Mouse (Mus musculus) forebrain, embryonic 16.5 days (tissue): ENCODE measurements around the gene Pole4. TPM values are rescaled to one million over a fixed set of nuclear protein-coding genes. Genes with fewer than 3 reads are reported as not detected.

Experiments used
- ATAC-seq: fragments of 200-750 bp; cut with Nextera tagmentation; 2 replicates; pipeline ENCODE4 v1.8.0; 2017; ENCODE audit warnings: mild to moderate bottlenecking, moderate library complexity
- H3K27ac ChIP-seq: fragments of 300-500 bp; sonication (generic); 2 replicates; pipeline ENCODE4 v1.5.1; 2014; ENCODE audit warnings: low read length, control low read depth
- H3K27me3 ChIP-seq: fragments of 300-500 bp; sonication (generic); replicated peaks from 2 replicates; pipeline ENCODE4 v1.6.1; 2014; ENCODE audit warnings: low read length; ENCODE audit not compliant: control insufficient read depth, insufficient read depth
- H3K36me3 ChIP-seq: fragments of 300-500 bp; sonication (generic); 2 replicates; pipeline ENCODE4 v1.6.1; 2014; ENCODE audit not compliant: control insufficient read depth, insufficient read depth
- H3K4me1 ChIP-seq: fragments of 300-500 bp; sonication (generic); replicated peaks from 2 replicates; pipeline ENCODE4 v1.6.1; 2014; ENCODE audit warnings: low read length; ENCODE audit not compliant: control insufficient read depth, insufficient read depth
- H3K4me2 ChIP-seq: fragments of 300-500 bp; sonication (generic); 2 replicates; pipeline ENCODE4 v1.6.1; 2014; ENCODE audit warnings: mild to moderate bottlenecking, low read length, control low read depth
- H3K4me3 ChIP-seq: fragments of 300-500 bp; sonication (generic); replicated peaks from 2 replicates; pipeline ENCODE4 v1.5.1; 2014; ENCODE audit warnings: mild to moderate bottlenecking, low read length, control low read depth
- H3K9ac ChIP-seq: fragments of 300-500 bp; sonication (generic); replicated peaks from 2 replicates; pipeline ENCODE4 v1.6.1; 2014; ENCODE audit warnings: low read depth, low read length, control low read depth
- H3K9me3 ChIP-seq: fragments of 300-500 bp; sonication (generic); 2 replicates; pipeline ENCODE4 v1.6.1; 2016; ENCODE audit warnings: low read length; ENCODE audit not compliant: control insufficient read depth
- WGBS: fragments of 180-500 bp; shearing (Covaris S2); extraction: QIAGEN DNeasy Blood & Tissue Kit; methylation state at CpG from one replicate; pipeline ENCODE4 v1.1.7; 2014; 5-methylcytosine and 5-hydroxymethylcytosine counted together
- polyA plus RNA-seq: library from polyadenylated mRNA; unstranded; fragments of >200 nt; fragmentation: Nextera tagmentation; extraction: Ambion mirVana; gene quantifications from 2 replicates; pipeline ENCODE4 v1.2.1, GENCODE M21; 2015

Gene Pole4
- polyA plus RNA-seq, 1 experiment from 2014 or later, result 107 TPM

DNA sequence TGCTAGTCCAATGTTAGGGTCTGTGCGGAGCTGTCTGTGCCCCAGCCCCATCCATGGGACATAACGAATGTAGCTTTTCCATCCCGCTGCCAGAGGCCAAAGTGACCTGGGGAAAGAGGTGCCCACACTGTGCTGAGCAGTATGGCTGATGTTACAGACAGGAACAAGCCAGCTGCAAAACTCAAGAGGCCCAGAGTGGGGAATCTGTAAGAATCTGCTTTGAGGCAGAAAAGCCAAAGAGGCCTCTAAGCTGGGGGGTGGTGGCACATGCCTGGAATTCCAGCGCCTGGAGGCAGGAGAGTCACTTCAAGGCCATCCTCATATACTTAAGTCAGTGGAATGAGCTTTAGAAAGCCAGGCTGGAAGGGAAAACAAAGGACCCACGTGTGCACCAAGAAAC lies 18.2 kb upstream of the Pole4 start:
- Histone ChIP-seq H3K36me3 (no peaks in the 10 kb centered on the region), H3K27me3 (no peaks in the 10 kb centered on the region), H3K4me1 (0 out of 2 replicates have a peak, but pooled peaks cover 5% of the 10 kb centered on the region), H3K27ac (no peak overlapping the region; the same call in 1 of the 2 replicates), H3K4me3 (no peak overlapping the region), H3K9ac (no peak overlapping the region), H3K9me3 (no peaks in the 10 kb centered on the region), H3K4me2 (no peak overlapping the region)
- 0 out of 2 replicates have a peak, but pooled peaks have one; percentile 10 for ATAC-seq
- WGBS, result 35% methylated on average over 5 of the region's 5 CpGs

DNA sequence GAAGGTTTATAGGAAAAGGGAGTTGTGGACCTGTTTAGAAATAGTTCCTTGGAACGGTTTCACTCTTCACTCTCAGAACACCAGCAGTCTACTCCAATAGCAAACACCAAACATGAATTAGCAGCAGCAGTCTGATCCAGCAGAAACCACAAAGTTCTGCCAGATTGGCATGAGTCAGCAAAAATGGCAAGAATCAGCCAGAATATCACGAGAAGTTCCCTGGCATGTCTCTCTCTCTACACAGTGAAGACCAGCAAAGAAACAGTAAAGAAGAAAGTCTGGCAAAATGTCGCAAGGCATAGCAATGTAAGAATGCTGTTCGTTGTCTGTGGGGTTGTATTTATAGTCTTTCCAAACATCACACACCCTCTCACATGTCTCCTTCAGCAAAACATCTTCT lies 11.0 kb upstream of the Pole4 start:
- Histone ChIP-seq H3K36me3 (no peaks in the 10 kb centered on the region), H3K4me2 (no peak overlapping the region), H3K27ac (no peak overlapping the region), H3K4me3 (no peak overlapping the region), H3K4me1 (no peaks in the 10 kb centered on the region), H3K27me3 (no peaks in the 10 kb centered on the region), H3K9me3 (no peaks in the 10 kb centered on the region), H3K9ac (no peak overlapping the region)
- no peak for ATAC-seq
- WGBS, result 84% methylated on average over 4 of the region's 4 CpGs

DNA sequence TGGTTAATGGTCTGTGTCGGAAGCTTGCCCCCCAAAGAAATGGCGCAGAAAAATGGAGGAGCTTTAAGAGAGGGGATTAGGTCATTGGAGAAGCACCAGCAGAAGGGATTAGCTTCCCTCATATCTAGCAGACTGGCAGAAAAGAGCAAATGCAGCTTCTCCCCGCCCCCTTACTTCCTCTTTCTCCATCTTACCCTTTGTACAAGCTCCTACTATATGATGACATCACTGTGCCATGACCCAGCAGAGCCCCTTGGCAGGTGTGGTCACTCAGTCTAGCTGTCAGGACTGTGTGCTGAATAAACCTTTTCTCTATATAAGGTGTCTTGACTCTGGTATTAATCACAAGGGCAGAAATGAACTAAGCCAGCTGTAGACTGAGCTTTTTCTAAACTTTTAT lies 10.5 kb upstream of the Pole4 start:
- Histone ChIP-seq H3K27ac (no peak overlapping the region), H3K9ac (no peak overlapping the region), H3K4me1 (no peaks in the 10 kb centered on the region), H3K4me3 (no peak overlapping the region), H3K27me3 (no peaks in the 10 kb centered on the region), H3K36me3 (no peaks in the 10 kb centered on the region), H3K9me3 (no peaks in the 10 kb centered on the region), H3K4me2 (no peak overlapping the region)
- ATAC-seq, result no peak
- 74% methylated on average over 3 of the region's 3 CpGs for WGBS

DNA sequence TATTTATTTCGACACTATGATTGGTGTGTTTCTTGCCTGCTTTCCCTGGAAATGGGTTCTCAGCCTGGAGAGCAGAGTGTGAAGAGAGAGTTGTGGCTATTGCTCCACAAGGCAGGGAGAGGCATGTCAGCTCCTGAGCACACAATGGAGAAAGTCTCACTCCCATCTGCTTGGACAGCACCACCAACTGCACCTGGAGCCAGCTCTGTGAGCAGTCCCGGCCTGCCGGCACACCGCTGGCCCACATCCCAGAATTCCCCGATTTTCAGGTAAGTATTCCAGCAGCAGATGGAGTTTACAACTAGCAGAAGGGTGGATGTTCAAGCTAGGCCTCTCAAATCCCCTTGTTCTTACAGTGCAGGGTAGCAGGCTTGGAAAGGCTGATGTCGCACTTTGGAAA lies 10.1 kb upstream of the Pole4 start:
- Histone ChIP-seq H3K4me1 (no peaks in the 10 kb centered on the region), H3K27me3 (no peaks in the 10 kb centered on the region), H3K4me2 (no peak overlapping the region), H3K9me3 (no peaks in the 10 kb centered on the region), H3K36me3 (no peaks in the 10 kb centered on the region), H3K4me3 (no peak overlapping the region), H3K9ac (no peak overlapping the region), H3K27ac (no peak overlapping the region)
- no peak for ATAC-seq
- WGBS, result 74% methylated on average over 6 of the region's 6 CpGs

DNA sequence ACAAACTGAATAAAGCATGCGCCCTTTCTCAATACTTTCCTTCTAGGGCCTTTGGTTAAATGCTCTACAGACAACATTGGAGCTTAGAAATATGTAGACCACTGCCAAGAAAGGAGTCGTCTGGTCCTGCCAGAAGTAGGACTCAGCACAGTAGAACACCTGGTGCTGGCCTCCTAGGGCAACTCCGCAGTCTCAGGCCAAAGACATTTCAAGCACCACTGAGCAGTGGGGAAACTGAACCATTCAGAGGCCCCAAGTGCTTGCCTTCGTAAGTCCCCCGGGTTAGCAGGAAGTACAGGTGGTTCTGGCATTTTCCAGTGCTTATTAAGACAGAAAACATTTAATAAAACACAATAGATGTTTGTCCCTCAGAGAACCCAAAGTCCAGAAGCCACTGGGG lies 9.7 kb upstream of the Pole4 start:
- ATAC-seq, result no peak
- 91% methylated on average over 5 of the region's 5 CpGs for WGBS
- H3K27ac ChIP-seq, result no peak overlapping the region

DNA sequence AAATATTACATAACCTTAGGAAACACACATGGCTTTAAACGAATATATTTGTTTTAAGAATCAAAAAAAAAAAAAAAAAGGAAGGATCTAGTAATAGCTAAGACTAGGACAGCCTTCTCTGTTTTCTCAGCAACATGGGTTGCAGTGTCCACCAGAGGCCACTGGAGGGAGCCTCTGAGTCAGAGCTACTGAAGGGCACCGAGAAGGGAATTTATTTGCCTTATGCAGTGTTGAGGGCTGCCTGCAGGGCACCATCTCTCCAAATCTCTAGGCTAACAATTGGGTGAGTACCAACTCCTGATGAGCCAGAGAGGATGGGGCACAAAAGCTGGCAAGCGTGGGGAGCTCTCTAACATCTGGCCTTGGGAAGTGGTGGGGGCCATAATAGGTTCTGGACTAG lies 9.1 kb upstream of the Pole4 start:
- no peak overlapping the region for H3K9ac ChIP-seq
- no peak overlapping the region for H3K4me2 ChIP-seq
- H3K4me3 ChIP-seq, result no peak overlapping the region
- no peaks in the 10 kb centered on the region for H3K27me3 ChIP-seq
- 11% methylated on average over 3 of the region's 3 CpGs for WGBS
- no peaks in the 10 kb centered on the region for H3K36me3 ChIP-seq
- H3K4me1 ChIP-seq, result no peaks in the 10 kb centered on the region
- peak; percentile 67 for ATAC-seq
- H3K9me3 ChIP-seq, result no peaks in the 10 kb centered on the region
- no peak overlapping the region for H3K27ac ChIP-seq

More for the DNA sequence above, 9.7 kb upstream of the Pole4 start:
- no peaks in the 10 kb centered on the region for H3K9me3 ChIP-seq
- H3K9ac ChIP-seq, result no peak overlapping the region
- H3K4me2 ChIP-seq, result no peak overlapping the region
- H3K27me3 ChIP-seq, result no peaks in the 10 kb centered on the region
- H3K36me3 ChIP-seq, result no peaks in the 10 kb centered on the region
- no peak overlapping the region for H3K4me3 ChIP-seq
- H3K4me1 ChIP-seq, result no peaks in the 10 kb centered on the region

DNA sequence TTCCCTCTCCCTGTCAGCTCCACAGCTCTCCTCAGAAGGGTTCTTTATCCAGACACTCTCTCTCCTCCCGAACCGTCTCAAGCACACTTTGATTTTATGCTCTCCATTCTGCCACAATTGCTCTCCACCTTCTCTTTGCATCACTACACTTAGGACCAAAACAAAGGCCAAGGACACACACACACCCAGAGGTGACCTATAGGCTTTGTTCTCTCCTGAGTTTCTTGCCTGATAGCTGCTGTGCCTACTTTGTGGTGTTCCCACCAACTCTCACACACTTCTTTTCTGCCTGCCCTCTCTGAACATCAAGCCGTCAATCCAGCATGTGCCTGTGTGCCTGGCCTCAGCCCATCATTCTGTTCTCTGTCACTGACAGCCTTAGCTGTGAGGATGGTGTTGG lies 2.6 kb upstream of the Pole4 start:
- Histone ChIP-seq H3K9ac (no peak overlapping the region), H3K4me2 (no peak overlapping the region), H3K9me3 (no peaks in the 10 kb centered on the region), H3K27me3 (no peaks in the 10 kb centered on the region), H3K36me3 (no peaks in the 10 kb centered on the region), H3K4me1 (no peaks in the 10 kb centered on the region), H3K27ac (no peak overlapping the region), H3K4me3 (no peak overlapping the region)
- WGBS, result 82% methylated on average over 3 of the region's 3 CpGs
- ATAC-seq, result no peak

DNA sequence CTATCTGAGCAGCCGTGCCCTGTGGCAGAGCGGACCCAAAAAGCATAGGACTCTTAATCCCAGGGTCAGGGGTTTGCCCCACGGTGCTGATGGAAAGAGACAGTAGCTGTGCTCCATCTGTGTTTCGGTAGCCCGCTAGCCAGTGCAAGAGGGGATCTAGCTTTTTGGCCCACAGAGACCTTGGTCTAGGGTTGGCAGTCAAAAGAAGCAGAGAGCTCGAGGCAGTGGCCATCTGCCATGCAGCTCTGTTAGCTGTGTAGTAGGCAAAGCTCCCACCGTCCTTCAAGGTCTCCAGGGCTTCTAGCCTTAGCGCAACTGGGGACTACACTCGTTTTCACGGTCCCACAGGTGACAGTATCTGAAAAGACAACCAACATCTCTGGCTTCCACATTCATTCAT lies 2.1 kb upstream of the Pole4 start:
- Histone ChIP-seq H3K4me3 (no peak overlapping the region), H3K4me2 (no peak overlapping the region), H3K27me3 (no peaks in the 10 kb centered on the region), H3K4me1 (no peaks in the 10 kb centered on the region), H3K9ac (no peak overlapping the region), H3K36me3 (no peaks in the 10 kb centered on the region), H3K9me3 (no peaks in the 10 kb centered on the region), H3K27ac (no peak overlapping the region)
- WGBS, result 88% methylated on average over 10 of the region's 10 CpGs
- ATAC-seq, result no peak

DNA sequence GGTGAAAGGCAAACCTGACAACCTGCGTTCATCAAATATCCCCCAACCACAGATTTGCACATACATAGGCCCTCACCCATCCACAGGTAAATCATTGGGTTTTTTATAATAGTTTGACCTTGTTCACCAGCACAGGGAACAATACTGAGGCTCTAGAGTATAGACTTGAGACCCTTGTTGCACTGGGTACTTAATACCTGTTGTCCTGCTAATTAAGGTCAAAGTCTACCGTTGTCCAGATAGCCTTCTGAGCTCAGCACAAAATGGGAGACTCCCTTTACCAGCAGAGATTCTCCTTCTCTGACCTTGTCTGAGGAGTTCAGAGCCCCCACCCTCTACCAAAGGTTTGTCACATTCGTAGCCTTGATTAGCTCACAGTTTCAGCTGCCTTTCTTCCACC lies 1.5 kb downstream of the Pole4 start:
- Histone ChIP-seq H3K4me2 (no peak overlapping the region), H3K27me3 (no peaks in the 10 kb centered on the region), H3K27ac (no peak overlapping the region), H3K9me3 (no peaks in the 10 kb centered on the region), H3K4me3 (no peak overlapping the region), H3K4me1 (0 out of 2 replicates have a peak, but pooled peaks cover 4% of the 10 kb centered on the region), H3K9ac (no peak overlapping the region), H3K36me3 (no peaks in the 10 kb centered on the region)
- WGBS, result 91% methylated on average over 3 of the region's 3 CpGs
- no peak for ATAC-seq

DNA sequence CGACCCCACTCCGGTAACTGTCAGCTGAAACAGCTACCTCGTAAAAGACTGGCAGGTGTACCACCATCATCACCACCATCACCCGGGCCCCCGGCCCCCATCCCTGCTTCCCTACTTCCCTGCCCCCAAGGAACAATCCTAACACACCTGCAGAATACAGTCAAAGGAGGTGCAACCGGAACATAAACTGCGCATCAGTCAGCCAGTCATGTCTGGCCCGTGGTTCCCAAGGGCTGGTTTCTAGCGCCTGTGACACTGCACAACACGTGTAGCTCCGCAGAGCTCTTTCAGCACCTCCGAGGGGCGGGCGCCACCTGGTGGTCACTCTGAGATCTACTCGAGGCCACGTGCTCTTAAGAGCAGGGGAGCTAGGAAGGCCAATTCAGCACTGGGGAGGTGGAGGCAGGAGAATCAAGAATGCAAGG lies 2.6 kb downstream of the Pole4 start:
- Histone ChIP-seq H3K9me3 (no peaks in the 10 kb centered on the region), H3K27ac (no peak overlapping the region), H3K4me2 (0 out of 2 replicates have a peak overlapping the region, but pooled peaks have one; percentile 17), H3K9ac (no peak overlapping the region), H3K36me3 (no peaks in the 10 kb centered on the region), H3K4me3 (no peak overlapping the region), H3K4me1 (0 out of 2 replicates have a peak, but pooled peaks cover 4% of the 10 kb centered on the region), H3K27me3 (no peaks in the 10 kb centered on the region)
- WGBS, result 33% methylated on average over 16 of the region's 16 CpGs
- peak; percentile 94 for ATAC-seq
